Mouse (Mus musculus) R1 (cell line): ENCODE measurements around the gene Vmn1r112.
"Not testable (repeated sequence)": the region's sequence is repeated elsewhere in the genome, so short reads cannot be mapped to it uniquely, and the experiment has no call there.

Experiments
- DNase-seq: peaks from one replicate; pipeline ENCODE4 v3.0.0-alpha.2; 2018; ENCODE audit warnings: low read depth, low spot score

Gene Vmn1r112

DNA sequence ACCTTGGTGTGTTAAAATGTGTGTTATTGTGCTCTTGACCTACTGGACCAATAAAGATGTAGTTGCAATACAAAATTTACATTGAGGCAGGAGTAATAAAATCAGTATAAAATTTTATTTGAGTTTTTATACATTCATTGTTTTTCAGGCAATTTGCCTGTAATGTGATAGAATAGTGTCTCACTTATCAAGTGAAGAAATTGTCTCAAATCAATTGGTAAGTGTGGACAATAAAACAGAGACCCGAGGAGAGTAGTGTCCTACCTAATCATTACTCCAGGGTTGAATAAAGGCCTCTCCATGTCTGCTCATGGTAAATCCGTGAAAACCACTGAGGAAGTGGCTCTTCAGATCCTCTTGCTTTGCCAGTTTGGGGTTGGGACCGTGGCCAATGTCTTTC lies at the start of gene Vmn1r112:
Gene Vmn1r112 (plus strand): TSS at position 301 of the 400 bp plus-strand sequence.
- DNase-seq = not testable (repeated sequence)

DNA sequence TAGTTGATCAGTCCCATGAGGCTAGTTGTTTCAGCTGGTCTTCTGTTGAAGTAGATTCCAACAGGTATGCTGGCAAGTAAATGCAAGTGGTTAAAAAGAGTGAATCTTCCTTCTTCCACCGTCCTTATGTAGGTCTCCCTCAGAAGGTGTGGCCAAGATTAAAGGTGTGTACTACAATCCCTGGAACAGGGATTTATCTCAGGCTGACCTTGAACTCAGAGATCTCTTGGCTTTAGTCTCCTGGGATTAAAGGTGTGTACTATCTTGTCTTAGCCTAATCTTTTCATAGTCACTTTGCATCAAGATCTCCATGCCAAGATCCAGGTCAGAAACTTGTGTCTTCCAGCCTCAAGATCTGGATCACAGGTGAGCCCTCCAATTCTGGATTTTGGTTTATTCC lies 40.5 kb upstream of the Vmn1r112 start, which contains the start of gene Gm10668:
Gene Gm10668 (minus strand): TSS at position 101 of the 400 bp plus-strand sequence.
- not testable (repeated sequence) for DNase-seq

DNA sequence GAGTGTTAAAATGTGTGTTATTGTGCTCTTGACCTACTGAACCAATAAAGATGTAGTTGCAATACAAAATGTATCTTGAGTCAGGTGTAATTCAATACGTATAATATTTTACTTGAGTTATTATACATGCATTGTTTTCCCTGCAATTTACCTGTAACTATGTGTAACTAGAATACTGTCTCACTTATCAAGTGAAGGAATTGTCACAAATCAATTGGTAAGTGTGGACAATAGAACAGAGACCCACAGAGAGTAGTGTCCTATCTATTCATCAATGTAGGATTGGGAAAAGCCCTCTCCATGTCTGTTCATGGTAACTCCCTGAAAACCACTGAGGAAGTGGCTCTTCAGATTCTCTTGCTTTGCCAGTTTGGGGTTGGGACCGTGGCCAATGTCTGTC lies 16.0 kb downstream of the Vmn1r112 start, which contains the start of gene Vmn1r113:
Gene Vmn1r113 (plus strand): TSS at position 301 of the 400 bp plus-strand sequence.
- DNase-seq = not testable (repeated sequence)

GRCm38 (mm10) chr7:20812086-20812485 lies 41.1 kb downstream of the Vmn1r112 start, which contains the start of gene Vmn1r114:
Gene Vmn1r114 (minus strand): TSS chr7:20812186.
- not testable (repeated sequence) for DNase-seq
